Mouse (Mus musculus): ENCODE data around the gene Cckbr.
"Not testable (repeated sequence)": the region's sequence is repeated elsewhere in the genome, so short reads cannot be mapped to it uniquely, and the experiment has no call there.

The Cckbr gene

GRCm38 (mm10) chr7:105437979-105438772, 12.6 kb downstream of the Cckbr start:
- DNase-seq (ENCODE audit: low spot score), result no peak

DNA sequence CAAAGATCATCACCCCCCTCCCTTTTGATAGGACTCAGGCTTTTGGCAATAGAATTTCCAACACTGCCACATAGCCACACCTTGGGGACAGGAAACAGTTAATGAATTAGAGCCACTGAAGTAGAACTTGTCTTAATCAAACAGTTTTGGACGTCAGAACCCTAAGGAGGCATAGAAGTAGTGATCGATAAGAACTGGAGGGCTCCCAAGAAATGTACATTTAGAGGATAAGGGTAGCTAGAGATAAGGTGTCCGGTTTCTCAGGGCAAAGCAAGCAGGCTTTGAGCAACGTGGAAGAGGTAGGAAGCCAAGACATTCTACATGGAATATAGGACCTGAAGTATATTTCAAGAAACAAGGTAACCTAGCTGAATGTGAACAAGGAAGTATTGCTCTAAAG, 15.9 kb downstream of the Cckbr start:
- no peak for DNase-seq (ENCODE audit: low spot score)

- DNase-seq (ENCODE audit: low spot score), result no peak
Observed at GRCm38 (mm10) chr7:105445076-105445475, 19.5 kb downstream of the Cckbr start.

DNA sequence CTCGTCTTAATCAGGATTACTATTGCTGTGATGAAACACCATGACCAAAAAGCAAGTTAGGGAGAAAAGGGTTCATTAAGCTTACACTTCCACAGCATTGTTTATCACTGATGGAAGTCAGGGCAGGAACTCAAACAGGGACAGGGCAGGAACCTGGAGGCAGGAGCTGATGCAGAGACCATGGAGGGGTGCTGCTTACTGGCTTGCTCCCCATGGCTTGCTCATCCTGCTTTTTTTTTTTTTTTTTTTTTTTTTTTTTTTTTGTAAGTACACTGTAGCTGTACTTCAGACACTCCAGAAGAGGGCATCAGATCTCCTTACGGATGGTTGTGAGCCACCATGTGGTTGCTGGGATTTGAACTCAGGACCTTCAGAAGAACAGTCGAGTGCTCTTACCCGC, 27.8 kb downstream of the Cckbr start:
- not testable (repeated sequence) for DNase-seq (ENCODE audit: low spot score)

GRCm38 (mm10) chr7:105458546-105458945, 33.0 kb downstream of the Cckbr start:
- DNase-seq (ENCODE audit: low spot score), result no peak

DNA sequence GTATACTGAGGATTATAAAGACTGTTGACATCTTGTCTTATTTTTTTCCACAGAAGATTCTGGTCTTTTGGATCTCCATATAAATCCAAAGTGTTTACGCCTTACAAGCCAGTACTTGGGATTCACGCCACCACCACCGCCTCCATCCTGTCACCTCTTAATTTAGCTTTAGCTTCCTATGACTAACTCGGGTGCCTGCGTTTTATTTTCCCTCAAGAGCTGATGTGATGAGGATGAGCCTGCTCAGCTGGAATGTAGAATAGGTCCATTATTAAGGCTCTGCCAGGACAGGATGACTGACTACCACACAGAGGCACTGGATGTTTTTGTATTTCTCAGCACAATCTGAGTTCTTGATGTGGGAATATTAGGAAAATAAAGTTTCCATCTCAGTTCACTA, 40.0 kb downstream of the Cckbr start:
- DNase-seq (ENCODE audit: low spot score), result not testable (repeated sequence)

- no peak for DNase-seq (ENCODE audit: low spot score)
Observed at GRCm38 (mm10) chr7:105472607-105473006, 47.1 kb downstream of the Cckbr start.

GRCm38 (mm10) chr7:105474771-105475315, 49.3 kb downstream of the Cckbr start:
- DNase-seq (ENCODE audit: low spot score), result no peak

- DNase-seq (ENCODE audit: low spot score), result no peak
Observed at GRCm38 (mm10) chr7:105475396-105475949, 49.9 kb downstream of the Cckbr start.

DNA sequence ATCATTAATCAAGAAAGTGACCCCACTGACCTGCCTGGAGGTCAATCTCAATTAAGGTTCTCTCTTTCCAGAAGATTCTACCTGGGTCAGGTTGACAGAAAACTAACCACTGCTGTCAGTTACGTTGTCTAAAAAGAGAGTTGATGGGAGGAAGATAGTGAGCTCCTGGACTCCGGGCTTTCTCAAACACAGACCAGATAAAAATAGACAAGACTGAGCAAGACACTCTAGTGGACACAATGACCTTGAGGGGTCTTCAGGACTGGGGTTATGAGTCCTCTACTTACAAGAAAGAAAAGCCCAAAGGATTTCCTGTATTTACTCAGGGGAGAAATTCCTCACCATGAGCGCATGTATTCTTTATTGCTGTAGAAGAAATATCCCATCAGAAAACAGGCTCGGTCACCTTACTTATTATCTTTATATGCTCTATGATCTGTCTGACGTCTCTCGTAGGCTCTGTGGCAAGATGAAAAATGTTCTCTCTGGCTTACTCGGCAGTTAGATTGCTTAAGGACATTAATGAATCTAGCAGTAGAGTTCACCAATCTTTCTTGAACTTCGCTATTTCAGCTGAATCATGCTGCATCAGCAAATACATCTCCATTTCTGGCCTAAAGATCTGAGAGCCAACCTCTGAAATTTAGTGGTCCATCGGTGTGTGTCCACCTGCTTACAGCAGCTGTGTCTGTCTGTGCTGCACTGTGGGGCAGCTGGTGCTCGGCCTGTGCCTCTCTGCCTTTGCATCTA, 51.3 kb downstream of the Cckbr start:
- no peak for DNase-seq (ENCODE audit: low spot score)

DNA sequence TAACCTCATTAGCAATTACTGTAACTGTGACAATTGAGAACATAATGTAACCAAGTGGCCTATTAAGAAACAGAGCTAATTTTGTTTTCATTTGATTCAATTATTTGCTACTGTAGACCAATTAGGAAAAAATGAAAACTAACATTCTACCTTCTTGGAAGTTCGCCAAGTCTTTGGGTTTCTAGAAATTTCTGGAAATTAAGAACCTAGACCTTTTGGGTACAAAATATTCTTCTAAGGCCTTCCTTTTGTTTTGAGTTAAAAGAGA, 51.8 kb downstream of the Cckbr start:
- no peak for DNase-seq (ENCODE audit: low spot score)

- DNase-seq (ENCODE audit: low spot score), result peak; percentile 44
Observed at GRCm38 (mm10) chr7:105477841-105478240, 52.3 kb downstream of the Cckbr start.

DNA sequence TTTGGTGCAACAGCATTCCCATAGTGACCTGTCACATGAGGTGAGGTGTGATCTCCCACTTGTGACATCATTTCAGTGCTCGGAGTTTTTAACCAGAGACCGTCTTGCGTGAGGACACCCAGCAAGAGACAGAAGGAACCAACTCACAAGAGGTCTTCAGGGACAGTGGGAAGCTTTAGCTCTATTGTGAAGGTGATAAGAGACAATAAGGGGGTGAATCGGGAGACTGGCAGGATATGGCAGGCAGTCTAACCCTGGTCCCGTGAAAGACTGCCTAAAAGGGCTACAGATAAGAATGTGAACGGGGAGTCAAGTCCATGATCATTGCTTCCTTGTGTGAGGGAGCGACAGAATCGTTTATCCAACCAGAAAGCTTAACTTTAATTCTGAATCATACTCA, 52.8 kb downstream of the Cckbr start:
- DNase-seq (ENCODE audit: low spot score), result no peak

DNA sequence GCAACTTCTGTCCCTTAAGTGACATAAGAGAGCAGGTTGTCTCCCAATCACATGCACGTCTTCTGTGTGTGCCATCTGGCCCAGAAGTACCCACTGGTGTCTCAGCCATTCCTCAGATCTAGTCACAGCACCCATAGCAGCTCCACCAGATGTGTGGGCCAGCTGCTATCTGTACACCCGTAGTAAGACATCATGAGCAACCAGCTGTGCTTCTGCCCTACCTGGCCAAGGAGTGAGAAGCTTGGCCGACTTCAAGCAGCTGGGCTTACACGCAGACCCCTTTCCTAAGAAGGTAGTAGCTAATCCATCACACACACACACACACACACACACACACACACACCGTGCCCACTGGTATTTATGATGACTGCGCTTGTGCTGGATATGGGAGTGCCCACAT, 53.7 kb downstream of the Cckbr start:
- DNase-seq (ENCODE audit: low spot score), result no peak

- DNase-seq (ENCODE audit: low spot score), result no peak
Observed at GRCm38 (mm10) chr7:105480081-105480480, 54.5 kb downstream of the Cckbr start.

GRCm38 (mm10) chr7:105480561-105481504, 55.3 kb downstream of the Cckbr start:
- DNase-seq (ENCODE audit: low spot score), result peak; percentile 54

GRCm38 (mm10) chr7:105481505-105482411, 56.2 kb downstream of the Cckbr start, which contains the start of gene Cavin3:
TSS of gene Cavin3 (minus strand) at chr7:105482300.
- DNase-seq (ENCODE audit: low spot score), result peak; percentile 86

- DNase-seq (ENCODE audit: low spot score), result peak; percentile 69
Observed at GRCm38 (mm10) chr7:105482426-105482825, 56.9 kb downstream of the Cckbr start.

DNA sequence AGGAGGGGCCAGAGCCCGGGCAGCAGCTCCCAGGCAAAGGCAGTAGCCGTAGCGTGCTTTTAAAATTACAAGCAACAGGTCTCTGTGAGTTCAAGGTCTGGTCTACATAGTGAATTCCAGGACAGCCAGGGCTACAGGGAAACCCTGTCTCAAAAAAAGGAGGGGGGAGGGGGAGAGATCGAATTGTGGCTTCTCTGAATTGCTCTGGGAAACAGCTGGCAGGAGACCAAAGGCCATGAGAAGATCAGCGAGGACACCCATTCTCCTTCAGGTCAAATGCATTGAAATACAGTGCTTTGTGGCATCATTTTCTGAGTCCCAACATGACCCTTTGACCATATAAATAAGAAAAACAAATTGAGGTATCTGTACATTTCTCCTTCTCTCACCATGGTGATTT, 59.5 kb downstream of the Cckbr start:
- DNase-seq (ENCODE audit: low spot score), result no peak

DNA sequence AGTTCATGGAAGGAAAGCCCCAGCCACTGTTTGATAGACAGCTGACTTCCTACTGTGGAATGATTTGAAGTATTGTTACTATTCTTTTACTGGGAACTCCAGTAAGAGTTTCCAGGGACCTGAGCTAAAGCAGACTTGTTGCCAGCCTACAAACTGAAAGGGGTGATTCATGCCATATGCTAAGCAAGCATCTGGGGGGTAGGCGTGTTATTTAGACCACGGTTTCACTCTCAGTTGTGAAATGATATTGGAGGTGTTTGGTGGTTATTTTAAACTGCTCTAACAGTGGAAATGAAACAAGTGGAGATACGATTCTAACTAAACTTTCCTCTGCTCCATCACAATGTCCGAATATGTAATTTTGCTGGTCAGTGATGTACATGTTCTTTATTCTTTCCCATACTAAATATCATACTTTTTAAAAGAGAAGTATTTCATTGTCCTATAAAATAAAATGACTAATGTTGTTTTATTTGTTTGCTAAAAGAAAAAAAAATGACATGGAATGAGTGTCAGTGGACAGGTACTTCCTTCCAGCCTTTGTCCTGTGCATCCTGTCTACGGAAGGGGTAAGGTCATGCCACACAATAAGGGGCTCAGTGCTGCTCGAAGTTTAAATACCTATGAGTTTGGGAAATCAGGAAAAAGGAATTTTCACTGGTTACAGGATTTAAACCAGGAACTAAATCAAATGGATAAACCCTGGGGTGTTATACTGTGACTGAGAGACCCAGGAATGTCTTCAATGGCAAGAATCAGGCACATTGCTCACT, 61.8 kb downstream of the Cckbr start:
- no peak for DNase-seq (ENCODE audit: low spot score)
